Mouse (Mus musculus): Measurements from ENCODE around the gene Lin54.

DNA sequence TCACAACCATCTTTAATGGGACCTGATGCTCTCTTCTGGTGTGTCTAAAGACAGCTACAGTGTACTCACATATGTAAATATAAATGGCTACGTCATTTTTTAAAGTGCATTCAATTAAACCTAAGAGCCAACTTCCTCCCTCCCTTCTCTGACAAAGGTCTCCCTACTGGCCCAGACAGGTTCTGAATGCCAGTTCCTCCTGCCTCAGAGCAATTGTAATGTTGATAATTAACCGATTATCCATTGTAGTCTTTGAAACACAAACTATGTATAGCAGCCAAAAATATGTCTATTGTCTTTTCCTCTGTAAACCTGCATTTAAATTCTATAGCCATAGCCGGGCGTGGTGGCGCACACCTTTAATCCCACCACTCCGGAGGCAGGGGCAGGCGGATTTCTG lies 33.1 kb downstream of the Lin54 start:
- TF ChIP-seq CTCF (conservative IDR thresholded peaks at IDR 0.05 in 1 of 2, IDR thresholded peaks at IDR 0.05 in 1 of 2; ENCODE audit: low read depth in 2 of 2, low read length in 2 of 2) (no peak), POLR2A (IDR thresholded peaks at IDR 0.05; ENCODE audit: low read depth, low read length) (no peak), CHD1 (IDR thresholded peaks at IDR 0.05; ENCODE audit: low read depth, low read length) (no peak), GABPA (IDR thresholded peaks at IDR 0.05; ENCODE audit: insufficient replicate concordance, low read depth, low read length) (no peak), MYC (IDR thresholded peaks at IDR 0.05; ENCODE audit: low read depth, low read length) (no peak), ELF1 (IDR thresholded peaks at IDR 0.05; ENCODE audit: low read depth, low read length) (no peak), MAX (IDR thresholded peaks at IDR 0.05; ENCODE audit: low read length) (no peak), USF2 (conservative IDR thresholded peaks at IDR 0.05; ENCODE audit: low read depth, low read length) (no peak), ZKSCAN1 (IDR thresholded peaks at IDR 0.05; ENCODE audit: borderline replicate concordance, low read depth, low read length) (no peak), SMC3 (IDR thresholded peaks at IDR 0.05; ENCODE audit: low read depth, low read length) (no peak), MAFK (IDR thresholded peaks at IDR 0.05; ENCODE audit: insufficient replicate concordance, low read length) (no peak), ZC3H11A (IDR thresholded peaks at IDR 0.05; ENCODE audit: low read depth, low read length) (no peak), MXI1 (IDR thresholded peaks at IDR 0.05; ENCODE audit: low read depth, low read length) (no peak), CHD2 (IDR thresholded peaks at IDR 0.05; ENCODE audit: low read length) (no peak)

All from CH12.LX (cell line).